ENCODE assay signal across 10 mouse cellular contexts in genomic region chr11:74927236-74927725, GRCm38 (mm10). TPM values are rescaled to one million over a fixed set of nuclear protein-coding genes. Genes with fewer than 3 reads are reported as not detected.
DNase-seq lines count a peak whose midpoint lies in the region; ATAC-seq and TF ChIP-seq lines count a peak whose summit lies in the region.
"Had no signal": no experiment of that assay in that cellular context is flagged by ENCODE, and none has a peak within 500 bp of the region (broad histone marks: within the 10 kb centered on the region; RNA-seq: fewer than 3 reads in every experiment).

No protein-coding gene starts in this region.

- TF ChIP-seq POLR2A in thymus, adult 2 months (IDR thresholded peaks at IDR 0.05; ENCODE audit: control insufficient read depth, extremely low read depth, insufficient read depth, low read length, poor library complexity) = no peak

- no peaks in the 10 kb centered on the region for H3K27me3 ChIP-seq in intestine, embryonic 14.5 days (replicated peaks; ENCODE audit: control insufficient read depth, insufficient read depth, low read length)
- H3K27me3 ChIP-seq in intestine, embryonic 15.5 days (replicated peaks) = no peaks in the 10 kb centered on the region
- no peaks in the 10 kb centered on the region for H3K27me3 ChIP-seq in thymus, adult 2 months (ENCODE audit: control insufficient read depth, insufficient read depth, low read length)

- peaks cover 27% of the 10 kb centered on the region for H3K36me3 ChIP-seq in intestine, embryonic 14.5 days (ENCODE audit: control insufficient read depth, insufficient read depth, low read length)
- peaks cover 8% of the 10 kb centered on the region for H3K36me3 ChIP-seq in intestine, embryonic 15.5 days
- H3K36me3 ChIP-seq in thymus, adult 2 months (ENCODE audit: control insufficient read depth, insufficient read depth, low read length) = peaks cover 11% of the 10 kb centered on the region

- no peak for TF ChIP-seq CTCF in thymus, adult 2 months (IDR thresholded peaks at IDR 0.05; ENCODE audit: borderline replicate concordance, control insufficient read depth, extremely low read depth, insufficient read depth, low read length, poor library complexity)

- peak overlapping the region; percentile 63 for H3K4me2 ChIP-seq in intestine, embryonic 14.5 days (ENCODE audit: low read length)
- H3K4me2 ChIP-seq in intestine, embryonic 15.5 days (replicated peaks) = no peak overlapping the region; the same call in 1 of the 2 replicates

- intact Hi-C loops in left cerebral cortex, postnatal 10 days (cut with DNase I) = no loop called here

- no peak for ATAC-seq in intestine, embryonic 14.5 days (replicated peaks; ENCODE audit: low FRiP score, low TSS enrichment, low read depth)
- no peak for ATAC-seq in intestine, embryonic 15.5 days

- peak; percentile 18 for DNase-seq in adrenal gland, postnatal 10 days
- no peak for DNase-seq in adrenal gland, adult (ENCODE audit: inconsistent age in 2 of 2, low spot score in 1 of 2)
- DNase-seq in intestine, embryonic 14.5 days (ENCODE audit: low spot score) = no peak
- no peak for DNase-seq in thymus, adult 2 months
- DNase-seq in thymus, postnatal 4 days = no peak
- no peak for DNase-seq in gastrocnemius, adult 8-10 months (ENCODE audit: low spot score in 2 of 2)
- no peak for DNase-seq in left cerebral cortex, postnatal 10 days (ENCODE audit: extremely low spot score in 1 of 2, low spot score in 2 of 2)
- DNase-seq: right cerebral cortex, postnatal 14 days had no signal

- 94% methylated on average over 2 of the region's 2 CpGs for WGBS in intestine, embryonic 14.5 days
- WGBS in intestine, embryonic 15.5 days = 94% methylated on average over 2 of the region's 2 CpGs
- whole genome bisulfite sequencing in thymus, adult 2 months = 91% methylated on average over 2 of the region's 2 CpGs

- peaks cover 16% of the 10 kb centered on the region for H3K4me1 ChIP-seq in intestine, embryonic 14.5 days (replicated peaks; ENCODE audit: control insufficient read depth, insufficient read depth, low read length)
- H3K4me1 ChIP-seq in intestine, embryonic 15.5 days (replicated peaks) = peaks cover 7% of the 10 kb centered on the region
- H3K4me1 ChIP-seq in thymus, adult 2 months (replicated peaks; ENCODE audit: control insufficient read depth, insufficient read depth, low read length) = peaks cover 3% of the 10 kb centered on the region

- no peak overlapping the region for H3K9ac ChIP-seq in intestine, embryonic 14.5 days (ENCODE audit: low read length)
- no peak overlapping the region for H3K9ac ChIP-seq in intestine, embryonic 15.5 days

- no peak overlapping the region for H3K27ac ChIP-seq in intestine, embryonic 14.5 days (ENCODE audit: low read depth)
- no peak overlapping the region for H3K27ac ChIP-seq in intestine, embryonic 15.5 days
- H3K27ac ChIP-seq in thymus, adult 2 months (ENCODE audit: control insufficient read depth, insufficient read depth, low read length) = peak overlapping the region; percentile 37; the same call in 1 of the 2 replicates

- peak overlapping the region; percentile 98; the same call in 1 of the 2 replicates for H3K4me3 ChIP-seq in intestine, embryonic 14.5 days (ENCODE audit: low read depth, low read length)
- no peak overlapping the region for H3K4me3 ChIP-seq in intestine, embryonic 15.5 days (replicated peaks)
- no peak overlapping the region for H3K4me3 ChIP-seq in thymus, adult 2 months (ENCODE audit: control insufficient read depth, insufficient read depth, low read length)

- no peaks in the 10 kb centered on the region for H3K9me3 ChIP-seq in intestine, embryonic 14.5 days (ENCODE audit: control insufficient read depth, low read length)
- H3K9me3 ChIP-seq in intestine, embryonic 15.5 days = no peaks in the 10 kb centered on the region
- H3K9me3 ChIP-seq: heart, embryonic 10.5 days had no signal

RNA-seq across cellular contexts. Expression of gene Srr, which starts 1.5 kb away (rescaled TPM):
- 10 to 100 TPM; 46.4 to 52.7 TPM for total RNA-seq in adrenal gland, postnatal 10 days (2021)
- 17.2 and 19.6 TPM in 2 replicates for polyA plus RNA-seq in intestine, embryonic 14.5 days (2014; fragmentation: Nextera tagmentation; extraction: Ambion mirVana)
- 16.1 and 16.6 TPM in 2 replicates for polyA plus RNA-seq in intestine, embryonic 15.5 days (2015; fragmentation: Nextera tagmentation; extraction: Ambion mirVana)
- polyA plus RNA-seq in thymus, adult 2 months (2012; rRNA removed) = 6.3 and 7.7 TPM in 2 replicates
- total RNA-seq in gastrocnemius, adult 8-10 months (2022) = 10 to 100 TPM; 15.8 to 19.1 (median 17.0) TPM
- total RNA-seq in left cerebral cortex, postnatal 10 days (2021) = 100 to 1,000 TPM in 1 of 2 experiments, 10 to 100 TPM in 1; 99.9 to 101 TPM

RNA-seq across cellular contexts. Expression of gene Smg6, which starts 1.7 kb away (rescaled TPM):
- total RNA-seq in adrenal gland, postnatal 10 days (2021) = 10 to 100 TPM; 20.1 to 27.5 TPM
- 15.3 and 15.7 TPM in 2 replicates for polyA plus RNA-seq in intestine, embryonic 14.5 days (2014; fragmentation: Nextera tagmentation; extraction: Ambion mirVana)
- polyA plus RNA-seq in intestine, embryonic 15.5 days (2015; fragmentation: Nextera tagmentation; extraction: Ambion mirVana) = 11.9 and 12.4 TPM in 2 replicates
- 69.4 and 69.7 TPM in 2 replicates for polyA plus RNA-seq in thymus, adult 2 months (2012; rRNA removed)
- total RNA-seq in gastrocnemius, adult 8-10 months (2022) = 10 to 100 TPM; 10.3 to 13.0 (median 11.7) TPM
- 10 to 100 TPM; 21.8 to 24.9 TPM for total RNA-seq in left cerebral cortex, postnatal 10 days (2021)

RNA-seq across cellular contexts. Expression of gene Tsr1, which starts 29.4 kb away (rescaled TPM):
- total RNA-seq in adrenal gland, postnatal 10 days (2021) = 10 to 100 TPM; 34.6 to 39.2 TPM
- polyA plus RNA-seq in intestine, embryonic 14.5 days (2014; fragmentation: Nextera tagmentation; extraction: Ambion mirVana) = 64.3 and 65.9 TPM in 2 replicates
- polyA plus RNA-seq in intestine, embryonic 15.5 days (2015; fragmentation: Nextera tagmentation; extraction: Ambion mirVana) = 49.6 and 53.5 TPM in 2 replicates
- 15.4 and 17.9 TPM in 2 replicates for polyA plus RNA-seq in thymus, adult 2 months (2012; rRNA removed)
- 10 to 100 TPM; 26.3 to 39.2 (median 28.2) TPM for total RNA-seq in gastrocnemius, adult 8-10 months (2022)
- 10 to 100 TPM; 36.4 to 38.5 TPM for total RNA-seq in left cerebral cortex, postnatal 10 days (2021)

RNA-seq across cellular contexts. Expression of gene Sgsm2, which starts 30.4 kb away (rescaled TPM):
- 10 to 100 TPM; 18.3 to 25.3 TPM for total RNA-seq in adrenal gland, postnatal 10 days (2021)
- polyA plus RNA-seq in intestine, embryonic 14.5 days (2014; fragmentation: Nextera tagmentation; extraction: Ambion mirVana) = 6.2 and 6.7 TPM in 2 replicates
- 5.1 TPM in 2 replicates for polyA plus RNA-seq in intestine, embryonic 15.5 days (2015; fragmentation: Nextera tagmentation; extraction: Ambion mirVana)
- 13.5 and 14.5 TPM in 2 replicates for polyA plus RNA-seq in thymus, adult 2 months (2012; rRNA removed)
- 1 to 10 TPM; 1.3 to 2.0 (median 1.7) TPM for total RNA-seq in gastrocnemius, adult 8-10 months (2022)
- 10 to 100 TPM; 60.5 to 65.2 TPM for total RNA-seq in left cerebral cortex, postnatal 10 days (2021)
